Mouse (Mus musculus): ENCODE measurements around the gene Med24.

Gene Med24

GRCm38 (mm10) chr11:98766346-98766745 is 37.1 kb upstream of the Med24 start:
- CTCF ChIA-PET = interaction anchor here (0.9 kb wide), 1 partner anchor 11 kb away, joined by 3 read pairs; no protein-coding TSS in a partner anchor

GRCm38 (mm10) chr11:98765421-98766309 is 36.4 kb upstream of the Med24 start:
- CTCF ChIA-PET = no interaction called here

- CTCF ChIA-PET = interaction anchor here (0.7 kb wide), 1 partner anchor 111 kb away, joined by 3 read pairs; no protein-coding TSS in a partner anchor
Measured at GRCm38 (mm10) chr11:98764746-98765145, 35.5 kb upstream of the Med24 start.

GRCm38 (mm10) chr11:98764091-98764490 is 34.9 kb upstream of the Med24 start:
- CTCF ChIA-PET = no interaction called here

GRCm38 (mm10) chr11:98763502-98763861 is 34.2 kb upstream of the Med24 start:
- CTCF ChIA-PET = no interaction called here

GRCm38 (mm10) chr11:98762756-98763501 is 33.7 kb upstream of the Med24 start:
- CTCF ChIA-PET = no interaction called here

- CTCF ChIA-PET = interaction anchor here (0.7 kb wide), 1 partner anchor 12 kb away, joined by 3 read pairs; no protein-coding TSS in a partner anchor
Measured at GRCm38 (mm10) chr11:98761939-98762338, 32.7 kb upstream of the Med24 start.

- CTCF ChIA-PET = interaction anchor here (0.7 kb wide), 1 partner anchor 81 kb away, joined by 3 read pairs; no protein-coding TSS in a partner anchor
Measured at GRCm38 (mm10) chr11:98756711-98757110, 27.5 kb upstream of the Med24 start.

- CTCF ChIA-PET = interaction anchor here (0.7 kb wide), 1 partner anchor 82 kb away, joined by 3 read pairs; no protein-coding TSS in a partner anchor
Measured at GRCm38 (mm10) chr11:98755726-98756380, 26.6 kb upstream of the Med24 start.

- CTCF ChIA-PET = no interaction called here
Measured at GRCm38 (mm10) chr11:98754621-98755181, 25.5 kb upstream of the Med24 start.

GRCm38 (mm10) chr11:98754151-98754620 is 25.0 kb upstream of the Med24 start:
- CTCF ChIA-PET = interaction anchor here (0.6 to 1.0 kb wide), 2 partner anchors 13 to 55 kb away, joined by 3 read pairs; no protein-coding TSS in a partner anchor

GRCm38 (mm10) chr11:98753264-98753663 is 24.0 kb upstream of the Med24 start:
- CTCF ChIA-PET = interaction anchor here (0.7 to 1.0 kb wide), 2 partner anchors 40 to 56 kb away, joined by 3 read pairs; no protein-coding TSS in a partner anchor

- CTCF ChIA-PET = no interaction called here
Measured at GRCm38 (mm10) chr11:98752562-98753140, 23.4 kb upstream of the Med24 start.

- CTCF ChIA-PET = no interaction called here
Measured at GRCm38 (mm10) chr11:98751221-98751782, 22.1 kb upstream of the Med24 start.

GRCm38 (mm10) chr11:98750351-98751201 is 21.3 kb upstream of the Med24 start:
- CTCF ChIA-PET = interaction anchor here (0.7 kb wide), 1 partner anchor 67 kb away, joined by 3 read pairs; no protein-coding TSS in a partner anchor

GRCm38 (mm10) chr11:98749716-98750115 is 20.5 kb upstream of the Med24 start:
- CTCF ChIA-PET = interaction anchor here (0.7 kb wide), 1 partner anchor 68 kb away, joined by 3 read pairs; no protein-coding TSS in a partner anchor

GRCm38 (mm10) chr11:98748506-98749416 is 19.5 kb upstream of the Med24 start:
- CTCF ChIA-PET = no interaction called here

GRCm38 (mm10) chr11:98747804-98748505 is 18.7 kb upstream of the Med24 start:
- CTCF ChIA-PET = interaction anchor here (0.6 kb wide), 1 partner anchor 9 kb away, joined by 3 read pairs; no protein-coding TSS in a partner anchor
